Mouse (Mus musculus) macrophage (primary cell): Measurements from ENCODE around the gene Aldh1a2. TPM values are rescaled to one million over a fixed set of nuclear protein-coding genes. Genes with fewer than 3 reads are reported as not detected.

Experiments used
- H3K27ac ChIP-seq: fragments of 350-480 bp; formaldehyde crosslinking; 2 replicates; pipeline ENCODE4 v1.9.0; 2021
- H3K36me3 ChIP-seq: fragments of 350-480 bp; formaldehyde crosslinking; 2 replicates; pipeline ENCODE4 v1.9.0; 2021; ENCODE audit errors: inconsistent target
- H3K4me3 ChIP-seq: fragments of 350-480 bp; formaldehyde crosslinking; 2 replicates; pipeline ENCODE4 v1.9.0; 2021; ENCODE audit errors: inconsistent target
- H3K79me2 ChIP-seq: fragments of 350-480 bp; formaldehyde crosslinking; 2 replicates; pipeline ENCODE4 v1.9.0; 2021; ENCODE audit errors: inconsistent target
- WGBS: methylation state at CpG from one replicate; pipeline ENCODE4 v1.1.7; 2026; ENCODE audit warnings: inconsistent platforms; ENCODE audit not compliant: missing documents; 5-methylcytosine and 5-hydroxymethylcytosine counted together
- polyA plus RNA-seq: library from polyadenylated mRNA; stranded (reverse); fragments of 250-400 nt; gene quantifications from 3 replicates; pipeline ENCODE4 v1.2.4, GENCODE M21; 2018; ENCODE audit warnings: inconsistent platforms

The Aldh1a2 gene
- polyA plus RNA-seq, 1 experiment from 2014 or later, result 0.17 TPM

DNA sequence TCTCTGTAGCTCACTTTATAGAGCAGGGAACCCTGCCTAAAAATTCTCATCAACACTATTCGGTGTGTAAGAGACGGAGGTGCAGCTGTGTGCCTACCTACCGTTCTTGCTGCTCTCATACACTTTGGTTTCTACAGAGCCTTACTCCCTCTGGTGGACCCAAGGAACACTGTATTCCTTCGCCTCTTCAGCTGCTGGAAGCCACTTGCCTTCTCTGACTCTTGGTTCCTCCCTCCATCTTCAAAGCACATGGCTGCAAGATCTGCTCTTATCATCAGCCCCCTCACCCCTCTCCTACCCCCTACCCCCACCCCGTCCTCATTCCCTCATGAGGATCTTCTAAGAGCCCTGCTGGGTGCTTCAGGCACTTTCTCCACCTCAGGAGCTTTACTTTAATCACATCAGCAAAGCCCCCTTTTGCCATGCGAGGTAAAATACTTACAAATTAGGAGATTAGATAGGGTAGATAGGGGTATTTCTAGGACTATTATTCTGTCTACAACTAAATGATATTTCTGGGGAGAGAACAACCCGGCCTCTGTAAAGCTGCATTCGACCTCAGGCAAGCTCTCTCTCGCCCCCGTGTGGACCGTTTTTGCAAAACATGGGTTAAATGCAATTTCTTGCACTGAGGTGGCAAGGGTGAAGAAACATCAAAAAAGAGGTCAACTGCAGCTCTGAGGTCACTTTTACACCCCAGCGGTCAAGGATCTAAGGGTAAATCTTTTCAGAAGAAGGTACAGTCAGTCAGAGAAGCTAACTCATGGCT, 26.8 kb upstream of the Aldh1a2 start:
- Histone ChIP-seq H3K4me3 (no peak overlapping the region), H3K79me2 (no peaks in the 10 kb centered on the region), H3K27ac (no peak overlapping the region), H3K36me3 (no peaks in the 10 kb centered on the region)
- 2% methylated on average over 12 of the region's 12 CpGs for WGBS

DNA sequence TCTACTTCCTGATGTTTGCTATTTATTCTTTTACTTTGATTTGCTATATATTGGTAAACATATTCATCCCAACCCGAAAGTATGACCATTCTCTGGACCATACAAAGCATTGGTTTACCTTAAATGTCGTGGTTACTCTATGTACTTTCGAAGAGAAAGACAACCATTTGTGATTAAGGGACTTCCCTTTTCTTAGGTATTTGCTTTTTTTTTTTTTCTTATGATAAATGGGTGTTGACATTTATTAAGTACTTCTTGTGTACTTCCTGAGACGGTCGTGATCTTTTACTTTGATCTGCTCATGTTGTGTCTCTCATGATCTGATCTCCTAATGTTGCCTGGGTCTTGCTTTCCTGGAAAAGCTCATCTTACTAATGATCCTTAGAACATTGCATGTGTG, 16.8 kb upstream of the Aldh1a2 start:
- Histone ChIP-seq H3K4me3 (no peak overlapping the region), H3K36me3 (no peaks in the 10 kb centered on the region), H3K27ac (no peak overlapping the region), H3K79me2 (no peaks in the 10 kb centered on the region)
- WGBS, result 27% methylated on average over 5 of the region's 5 CpGs

DNA sequence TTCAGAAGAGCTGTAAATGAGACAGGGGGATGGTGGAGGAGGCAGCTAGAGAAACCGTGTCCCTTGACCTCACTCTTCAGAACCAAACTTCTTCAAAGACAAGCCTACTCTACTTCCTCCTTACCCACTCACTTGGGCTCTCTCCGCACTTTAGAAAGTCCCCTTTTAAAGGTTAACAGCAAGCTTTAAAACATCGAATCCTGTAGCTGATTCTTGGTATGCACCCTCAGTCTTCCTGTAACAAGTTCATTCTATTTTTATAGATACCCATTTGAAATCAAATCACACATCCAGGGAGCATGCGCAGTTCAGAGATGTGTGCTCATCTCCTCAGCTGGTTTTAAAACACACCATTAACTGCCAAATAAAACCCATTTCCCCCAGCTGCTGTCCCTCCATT, 13.3 kb upstream of the Aldh1a2 start:
- Histone ChIP-seq H3K4me3 (no peak overlapping the region), H3K36me3 (no peaks in the 10 kb centered on the region), H3K79me2 (no peaks in the 10 kb centered on the region), H3K27ac (no peak overlapping the region)
- WGBS, result 51% methylated on average over 4 of the region's 4 CpGs

DNA sequence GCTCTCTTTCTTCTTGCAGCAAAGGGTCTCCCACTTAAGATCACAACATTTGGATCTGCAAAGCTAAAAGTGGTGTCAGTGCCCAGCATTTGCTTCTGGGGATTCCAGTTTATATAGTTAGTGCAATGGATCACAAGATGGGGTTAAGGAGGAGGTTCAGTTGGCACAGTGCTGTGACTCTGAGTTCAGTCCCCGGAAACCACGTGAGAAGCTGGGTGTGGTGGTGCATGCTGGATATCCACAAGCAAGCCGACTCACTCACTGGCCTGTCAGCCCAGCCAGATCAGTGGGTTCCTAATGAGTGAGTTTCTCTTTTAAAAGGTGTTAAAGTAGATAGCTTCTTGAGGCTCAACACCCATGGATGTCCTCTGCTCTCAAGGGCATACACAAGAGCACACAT, 6.3 kb upstream of the Aldh1a2 start:
- Histone ChIP-seq H3K79me2 (no peaks in the 10 kb centered on the region), H3K27ac (no peak overlapping the region), H3K4me3 (no peak overlapping the region), H3K36me3 (no peaks in the 10 kb centered on the region)
- WGBS, result 69% methylated on average over 3 of the region's 3 CpGs

DNA sequence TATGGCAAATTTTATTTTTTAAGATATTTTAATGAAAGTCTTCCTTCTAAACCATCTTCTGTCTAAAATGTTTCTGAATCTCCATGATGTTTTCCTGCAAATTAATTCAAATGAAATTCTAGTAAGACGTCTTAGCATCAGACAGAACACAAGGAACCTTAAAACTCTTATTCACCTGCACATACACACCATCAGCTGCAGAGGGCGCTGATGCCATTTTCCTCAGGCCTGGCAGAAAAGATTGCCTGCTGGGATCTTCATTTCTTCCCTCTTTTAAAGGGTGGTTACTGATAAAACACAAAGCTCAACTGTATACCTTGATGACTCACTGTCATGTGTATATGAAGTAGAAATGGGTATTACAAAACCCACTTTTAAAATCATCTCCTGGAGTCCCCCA, 4.7 kb upstream of the Aldh1a2 start:
- Histone ChIP-seq H3K4me3 (no peak overlapping the region), H3K36me3 (no peaks in the 10 kb centered on the region), H3K27ac (no peak overlapping the region), H3K79me2 (no peaks in the 10 kb centered on the region)
- WGBS, result 13% methylated on average over 2 of the region's 2 CpGs

DNA sequence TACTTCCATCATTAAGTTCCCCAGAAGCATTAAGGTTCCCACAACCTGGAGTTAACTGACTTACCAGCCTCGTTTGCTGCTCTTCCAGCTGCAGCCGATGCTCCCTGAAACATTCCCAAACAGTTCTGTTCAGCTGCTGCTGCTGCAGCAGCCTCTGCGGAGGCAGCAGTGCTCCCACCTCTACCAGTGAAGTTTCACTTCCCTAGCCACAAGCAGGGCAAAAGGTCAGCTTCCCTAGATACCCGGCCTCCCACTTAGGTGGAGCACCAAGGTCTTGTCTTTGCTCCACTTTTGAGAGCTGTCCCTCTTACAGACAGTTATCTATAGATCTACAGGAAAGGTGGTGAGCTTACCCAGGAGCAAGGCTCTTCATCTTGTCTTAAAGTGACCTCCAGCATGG, 2.0 kb upstream of the Aldh1a2 start:
- Histone ChIP-seq H3K79me2 (no peaks in the 10 kb centered on the region), H3K36me3 (no peaks in the 10 kb centered on the region)
- 23% methylated on average over 4 of the region's 4 CpGs for WGBS

DNA sequence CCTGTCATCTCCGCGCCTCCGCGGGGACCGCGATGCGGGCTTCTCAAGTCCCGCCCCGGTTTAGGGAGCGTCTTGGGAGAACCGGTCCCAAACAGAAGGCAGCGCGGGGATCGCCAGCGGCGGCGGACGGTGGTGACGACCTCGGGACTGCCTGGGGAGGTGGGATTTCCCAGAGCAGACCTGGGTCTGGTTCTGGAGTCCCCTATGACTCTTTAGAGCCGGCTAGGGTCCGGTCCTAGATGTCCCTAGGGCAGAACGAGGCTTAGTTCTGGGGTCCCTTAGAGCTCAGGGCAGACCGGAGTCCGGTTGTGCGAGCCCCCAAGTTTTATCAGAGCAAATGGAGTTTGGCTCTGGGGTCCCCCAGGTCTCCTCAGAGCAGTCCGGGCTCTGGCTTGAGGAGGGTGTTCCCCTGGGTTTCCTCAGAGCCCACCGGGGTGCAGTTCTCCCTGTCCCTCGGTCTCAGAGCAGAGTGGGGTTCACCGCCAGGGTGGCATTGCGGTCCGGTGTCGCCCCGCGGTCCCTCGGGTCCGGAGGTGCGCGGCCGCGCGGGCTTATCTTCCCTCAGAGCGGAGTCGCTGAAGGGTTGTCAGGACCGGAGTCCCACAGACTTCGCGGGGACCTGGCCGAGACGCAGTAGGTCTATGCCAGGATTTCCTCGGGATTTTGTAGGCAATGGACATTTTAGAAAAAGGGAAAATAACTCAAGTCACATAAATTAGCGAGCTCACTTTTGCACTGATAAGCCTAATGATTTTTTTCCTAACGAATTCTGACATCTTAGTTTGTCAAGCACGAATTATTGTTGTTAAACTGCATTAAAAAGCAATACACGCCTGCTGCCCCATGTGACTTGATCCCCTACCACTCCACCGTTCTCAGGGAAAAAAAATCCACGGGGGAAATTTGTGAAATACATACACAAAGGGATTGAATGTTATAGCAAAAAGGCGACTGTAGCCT, 727 bp downstream of the Aldh1a2 start:
- 3% methylated on average over 57 of the region's 57 CpGs for WGBS
- H3K79me2 ChIP-seq, result no peaks in the 10 kb centered on the region
- H3K36me3 ChIP-seq, result no peaks in the 10 kb centered on the region
- no peak overlapping the region for H3K27ac ChIP-seq
- H3K4me3 ChIP-seq, result no peak overlapping the region

More for the DNA sequence above, 2.0 kb upstream of the Aldh1a2 start:
- no peak overlapping the region for H3K27ac ChIP-seq
- no peak overlapping the region for H3K4me3 ChIP-seq

DNA sequence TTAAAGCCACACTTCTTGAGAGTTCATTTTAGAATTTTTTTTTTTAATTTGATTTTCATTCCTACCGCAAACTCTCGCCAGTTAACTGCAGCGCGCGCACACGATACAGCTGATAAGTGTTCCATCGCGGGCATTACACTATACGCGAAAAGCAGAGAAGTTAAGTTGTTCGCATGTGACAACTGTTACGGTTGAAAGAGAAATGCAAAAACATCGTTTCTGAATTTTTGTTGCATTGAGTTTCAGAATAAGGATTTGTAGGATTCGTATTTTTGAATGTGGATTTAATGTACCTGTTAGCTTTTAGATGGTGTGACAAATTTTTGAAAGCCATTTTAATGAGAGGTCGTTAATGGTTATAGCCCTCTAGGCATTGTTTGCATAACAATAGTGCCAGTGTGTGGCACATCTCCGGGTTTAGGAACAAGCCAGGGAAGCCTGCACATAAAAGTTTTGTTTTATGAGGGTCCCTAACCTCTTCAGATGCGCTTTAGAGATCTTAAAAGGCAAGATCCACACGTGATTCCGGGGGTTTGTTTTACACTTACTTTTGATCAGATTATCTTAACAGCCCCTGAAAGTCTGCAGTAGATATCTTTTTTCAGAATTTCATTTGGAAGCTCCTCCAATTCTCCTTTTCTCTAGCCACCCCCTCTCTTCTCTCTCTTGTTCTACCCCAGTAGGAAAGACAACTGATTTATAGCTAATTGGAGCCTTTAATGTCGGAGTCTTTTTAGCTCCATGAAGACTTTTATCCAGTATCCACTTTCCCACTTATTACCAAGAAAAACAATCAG, 1.6 kb downstream of the Aldh1a2 start:
- H3K27ac ChIP-seq, result no peak overlapping the region
- no peaks in the 10 kb centered on the region for H3K36me3 ChIP-seq
- no peak overlapping the region for H3K4me3 ChIP-seq
- H3K79me2 ChIP-seq, result no peaks in the 10 kb centered on the region
- WGBS, result 6% methylated on average over 20 of the region's 20 CpGs

DNA sequence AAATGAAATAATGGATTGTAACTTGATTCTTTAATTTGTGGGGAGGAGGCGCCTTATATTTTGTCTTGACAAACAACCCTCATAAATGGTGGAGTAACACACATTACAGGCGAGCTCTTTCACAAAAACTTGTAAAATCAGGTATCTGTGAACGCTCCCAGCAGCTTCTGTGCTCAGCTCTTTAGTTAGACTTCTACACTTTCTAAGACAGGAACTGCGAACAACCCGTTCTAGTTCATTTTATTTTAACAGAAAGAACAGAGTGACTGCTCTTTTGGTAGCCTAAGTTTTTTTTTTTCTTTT, 2.2 kb downstream of the Aldh1a2 start:
- 36% methylated on average over 5 of the region's 5 CpGs for WGBS
- Histone ChIP-seq H3K4me3 (no peak overlapping the region), H3K36me3 (no peaks in the 10 kb centered on the region), H3K27ac (no peak overlapping the region), H3K79me2 (no peaks in the 10 kb centered on the region)

DNA sequence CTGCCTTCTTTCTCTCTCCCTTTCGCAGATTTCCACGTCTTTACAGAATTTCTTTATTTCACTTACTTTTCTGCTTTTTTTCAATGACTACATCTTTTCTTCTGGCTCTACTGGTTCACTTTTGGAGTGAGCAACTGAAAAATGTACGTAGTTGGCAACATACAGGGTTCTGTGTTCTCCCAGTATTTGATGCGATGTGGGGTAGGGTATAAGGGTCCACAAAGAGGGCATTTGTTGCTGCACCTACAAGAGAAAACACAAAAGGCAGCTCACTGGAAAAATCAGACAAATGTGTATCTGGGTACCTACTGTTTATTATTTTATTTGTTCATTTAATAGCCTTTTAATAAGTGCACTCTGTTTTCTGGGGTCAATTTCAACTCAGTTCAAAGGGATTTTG, 3.6 kb downstream of the Aldh1a2 start:
- Histone ChIP-seq H3K36me3 (no peaks in the 10 kb centered on the region), H3K27ac (no peak overlapping the region), H3K79me2 (no peaks in the 10 kb centered on the region), H3K4me3 (no peak overlapping the region)
- WGBS, result 79% methylated on average over 4 of the region's 4 CpGs

DNA sequence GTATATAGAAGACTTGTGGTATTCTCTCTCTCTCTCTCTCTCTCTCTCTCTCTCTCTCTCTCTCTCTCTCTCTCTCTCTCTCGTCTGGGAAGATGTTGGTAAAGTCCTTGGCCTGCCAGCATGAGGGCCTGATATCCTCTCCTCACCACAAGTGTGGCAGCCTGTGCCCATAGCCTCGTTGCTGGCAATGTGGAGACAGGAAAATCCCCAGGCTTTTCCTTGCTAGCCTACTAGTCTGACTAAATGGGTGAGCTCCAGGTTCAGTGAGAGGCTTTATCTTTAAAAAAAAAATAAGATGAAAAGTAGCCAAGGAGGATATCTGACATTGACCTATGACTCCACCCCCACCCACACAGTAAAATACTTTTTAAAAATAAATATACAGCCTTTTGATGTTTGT, 4.8 kb downstream of the Aldh1a2 start:
- WGBS, result 84% methylated on average over 2 of the region's 2 CpGs
- Histone ChIP-seq H3K27ac (no peak overlapping the region), H3K36me3 (no peaks in the 10 kb centered on the region), H3K4me3 (no peak overlapping the region), H3K79me2 (no peaks in the 10 kb centered on the region)

DNA sequence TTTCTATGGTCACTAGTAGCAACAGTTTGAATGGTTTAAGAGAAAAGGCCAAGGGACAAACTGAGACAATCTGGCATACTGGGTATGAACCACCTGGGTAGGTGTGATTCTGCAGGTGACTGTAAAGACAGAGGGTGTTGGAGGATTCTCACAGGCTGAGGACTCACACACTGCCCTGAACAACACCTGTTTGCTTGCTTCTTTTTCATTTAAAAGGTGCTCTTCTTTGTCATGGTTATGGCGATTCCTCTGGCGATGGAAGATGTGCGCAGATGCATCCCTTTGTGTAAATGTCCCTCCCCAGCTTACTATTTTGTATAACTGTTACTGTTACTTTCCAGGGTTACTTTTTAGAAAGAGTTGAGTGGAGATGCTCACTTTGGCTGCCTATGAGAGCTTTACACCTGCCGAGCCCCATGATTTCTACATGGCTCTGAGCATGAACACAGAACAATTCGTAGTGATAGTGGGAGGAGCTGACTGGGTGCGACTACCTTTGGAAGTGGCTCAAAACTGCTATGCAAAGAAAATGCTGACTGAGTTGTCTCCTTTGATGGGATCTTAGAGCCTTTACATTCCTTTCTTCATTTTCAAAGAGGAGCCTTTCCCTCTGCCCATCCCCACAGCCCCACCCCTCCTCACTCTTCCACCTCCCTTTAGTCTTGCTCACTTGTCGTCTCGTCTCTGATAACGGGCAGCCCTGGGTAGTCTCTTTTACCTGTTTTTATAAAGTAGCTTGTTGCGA, 11.8 kb downstream of the Aldh1a2 start:
- Histone ChIP-seq H3K4me3 (no peak overlapping the region), H3K36me3 (no peaks in the 10 kb centered on the region), H3K27ac (no peak overlapping the region), H3K79me2 (no peaks in the 10 kb centered on the region)
- 72% methylated on average over 10 of the region's 10 CpGs for WGBS

DNA sequence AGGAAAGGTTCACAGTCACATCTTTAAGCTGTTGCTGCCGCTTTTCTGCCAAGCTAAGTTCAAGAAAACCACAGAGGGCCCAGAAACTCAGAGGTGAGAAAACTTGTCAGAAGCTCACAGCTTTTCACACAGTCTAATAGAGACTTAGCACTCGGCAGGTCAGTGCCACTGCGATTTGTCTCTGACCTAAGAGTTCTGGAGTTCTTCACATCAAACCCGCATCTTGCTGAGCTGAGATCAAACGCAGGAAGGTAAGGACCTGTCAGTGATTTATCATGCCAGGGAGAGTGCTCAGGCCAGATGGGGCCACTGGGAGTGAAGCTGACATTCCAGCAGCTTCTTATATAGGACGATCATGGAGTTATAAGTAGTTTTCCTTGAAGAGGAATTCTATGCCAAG, 14.4 kb downstream of the Aldh1a2 start:
- 23% methylated on average over 6 of the region's 6 CpGs for WGBS

DNA sequence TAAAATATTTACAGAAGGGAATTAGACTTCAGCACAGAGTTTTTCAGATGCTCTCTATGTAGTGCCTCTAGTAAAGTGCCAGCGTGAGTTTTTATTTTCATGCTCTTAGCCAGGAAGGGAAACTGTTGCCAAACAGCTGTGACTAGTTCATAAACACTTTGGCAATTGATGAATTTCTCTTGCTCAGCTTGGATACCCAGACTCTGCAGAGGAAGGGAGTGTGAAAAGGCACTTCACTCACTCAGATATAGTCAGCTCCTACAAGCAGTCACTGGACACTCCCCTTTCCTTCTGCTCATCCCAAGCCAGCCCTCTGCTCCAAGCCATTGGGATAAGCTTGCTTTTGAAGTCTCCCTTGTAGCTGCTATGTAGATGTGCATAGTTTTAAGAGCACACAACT, 21.0 kb downstream of the Aldh1a2 start:
- WGBS, result 100% methylated on average over 1 of the region's 1 CpGs

More for the DNA sequence above, 14.4 kb downstream of the Aldh1a2 start:
- H3K27ac ChIP-seq, result no peak overlapping the region
- no peaks in the 10 kb centered on the region for H3K36me3 ChIP-seq
- H3K79me2 ChIP-seq, result no peaks in the 10 kb centered on the region
- no peak overlapping the region for H3K4me3 ChIP-seq

More for the DNA sequence above, 21.0 kb downstream of the Aldh1a2 start:
- H3K79me2 ChIP-seq, result no peaks in the 10 kb centered on the region
- no peak overlapping the region for H3K27ac ChIP-seq
- no peak overlapping the region for H3K4me3 ChIP-seq
- H3K36me3 ChIP-seq, result no peaks in the 10 kb centered on the region
